9 mouse cellular contexts compared by ENCODE assay signal in the genomic region with DNA sequence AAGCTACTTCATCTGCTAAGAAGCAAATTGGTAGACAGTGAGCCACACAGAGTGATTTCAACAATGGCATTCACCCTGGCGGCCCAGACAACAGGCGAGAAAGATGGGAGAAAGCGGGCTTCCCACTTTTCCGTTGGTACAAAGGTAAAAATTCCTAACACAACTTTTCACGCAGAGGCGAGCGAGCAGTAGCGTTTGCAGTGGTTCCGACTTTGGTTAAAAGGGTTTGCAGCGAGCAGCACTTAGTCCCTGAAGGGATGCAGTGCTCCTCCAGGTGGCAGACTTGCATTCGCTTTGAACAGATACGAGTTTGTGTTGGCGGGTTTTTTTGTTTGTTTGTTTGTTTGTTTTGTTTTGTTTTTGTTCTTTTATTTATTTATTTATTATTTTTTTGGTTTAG.
A peak's percentile ranks its signal among the peaks of the same experiment; 100 is the strongest.
DNase-seq lines count a peak whose midpoint lies in the region; ATAC-seq and TF ChIP-seq lines count a peak whose summit lies in the region.
"Had no signal": no experiment of that assay in that cellular context is flagged by ENCODE, and none has a peak within 500 bp of the region (broad histone marks: within the 10 kb centered on the region; RNA-seq: fewer than 3 reads in every experiment).

No protein-coding gene starts in this region.

- no peaks in the 10 kb centered on the region for H3K36me3 ChIP-seq in heart, adult 2 months (ENCODE audit: control insufficient read depth, insufficient read depth, low read length)
- H3K36me3 ChIP-seq in heart, embryonic 12.5 days = no peaks in the 10 kb centered on the region
- no peaks in the 10 kb centered on the region for H3K36me3 ChIP-seq in kidney, embryonic 16.5 days (ENCODE audit: insufficient read depth, low read length)
- no peaks in the 10 kb centered on the region for H3K36me3 ChIP-seq in limb, embryonic 15.5 days

- H3K4me3 ChIP-seq in heart, adult 2 months = no peak overlapping the region
- no peak overlapping the region for H3K4me3 ChIP-seq in cortical plate, adult 2 months (ENCODE audit: insufficient read depth, low read length)
- peak overlapping the region; percentile 32 for H3K4me3 ChIP-seq in heart, embryonic 12.5 days
- peak overlapping the region; percentile 23 for H3K4me3 ChIP-seq in kidney, embryonic 16.5 days (ENCODE audit: low read length)
- peak overlapping the region; percentile 11 for H3K4me3 ChIP-seq in limb, embryonic 15.5 days
- H3K4me3 ChIP-seq: myocyte had no signal

- no peak for TF ChIP-seq POLR2A in heart, adult 2 months (IDR thresholded peaks at IDR 0.05; ENCODE audit: insufficient read depth, low read depth, low read length)
- no peak for TF ChIP-seq POLR2A in cortical plate, adult 2 months (IDR thresholded peaks at IDR 0.05; ENCODE audit: extremely low read depth, insufficient read depth, low read length)

- no peak for ATAC-seq in heart, embryonic 12.5 days (ENCODE audit: insufficient number of reproducible peaks, low FRiP score)
- ATAC-seq in kidney, embryonic 16.5 days (ENCODE audit: low FRiP score, low TSS enrichment) = peak; percentile 71; the same call in 1 of the 2 replicates
- no peak for ATAC-seq in limb, embryonic 15.5 days (ENCODE audit: insufficient number of reproducible peaks, low FRiP score, low TSS enrichment, low read depth)

- WGBS in heart, adult 2 months = 9% methylated on average over 13 of the region's 13 CpGs
- WGBS in heart, embryonic 12.5 days = 12% methylated on average over 13 of the region's 13 CpGs
- 27% methylated on average over 13 of the region's 13 CpGs for WGBS in kidney, embryonic 16.5 days
- WGBS in limb, embryonic 15.5 days = 24% methylated on average over 13 of the region's 13 CpGs

- TF ChIP-seq EP300 in heart, adult 2 months (IDR thresholded peaks at IDR 0.05; ENCODE audit: insufficient read depth, low read depth, low read length) = no peak

- peak; percentile 73 for TF ChIP-seq CTCF in heart, adult 2 months (IDR thresholded peaks at IDR 0.05)
- TF ChIP-seq CTCF in cortical plate, adult 2 months (IDR thresholded peaks at IDR 0.05; ENCODE audit: extremely low read depth, insufficient read depth, low read length) = peak; percentile 64

- H3K9me3 ChIP-seq in heart, embryonic 12.5 days (replicated peaks) = no peaks in the 10 kb centered on the region
- no peaks in the 10 kb centered on the region for H3K9me3 ChIP-seq in kidney, embryonic 16.5 days (ENCODE audit: low read length)
- H3K9me3 ChIP-seq in limb, embryonic 15.5 days = no peaks in the 10 kb centered on the region

- DNase-seq in heart, adult 2 months = peak; percentile 4 to 27
- DNase-seq in heart, postnatal 25 days (ENCODE audit: low spot score) = no peak
- peak; percentile 12 for DNase-seq in ovary, postnatal 14 days (ENCODE audit: low spot score)
- DNase-seq in thymus, postnatal 36 days = no peak

- no peaks in the 10 kb centered on the region for H3K4me1 ChIP-seq in heart, adult 2 months (ENCODE audit: control insufficient read depth, insufficient read depth, low read length)
- H3K4me1 ChIP-seq in cortical plate, adult 2 months (ENCODE audit: control insufficient read depth, insufficient read depth, low read length) = no peaks in the 10 kb centered on the region
- H3K4me1 ChIP-seq in heart, embryonic 12.5 days (replicated peaks) = peaks cover 11% of the 10 kb centered on the region; the same call in 1 of the 2 replicates
- 0 out of 2 replicates have a peak, but pooled peaks cover 3% of the 10 kb centered on the region for H3K4me1 ChIP-seq in kidney, embryonic 16.5 days (ENCODE audit: insufficient read depth, low read length)
- peaks cover 5% of the 10 kb centered on the region for H3K4me1 ChIP-seq in limb, embryonic 15.5 days

- H3K4me2 ChIP-seq in heart, embryonic 12.5 days = peak overlapping the region; percentile 65
- H3K4me2 ChIP-seq in kidney, embryonic 16.5 days (replicated peaks; ENCODE audit: low read depth, low read length) = peak overlapping the region; percentile 45
- peak overlapping the region; percentile 29 for H3K4me2 ChIP-seq in limb, embryonic 15.5 days

- no peaks in the 10 kb centered on the region for H3K27me3 ChIP-seq in heart, adult 2 months (ENCODE audit: control insufficient read depth, insufficient read depth, low read length)
- no peaks in the 10 kb centered on the region for H3K27me3 ChIP-seq in heart, embryonic 12.5 days (replicated peaks)
- no peaks in the 10 kb centered on the region for H3K27me3 ChIP-seq in kidney, embryonic 16.5 days (ENCODE audit: insufficient read depth, low read length)
- no peaks in the 10 kb centered on the region for H3K27me3 ChIP-seq in limb, embryonic 15.5 days

- H3K27ac ChIP-seq in heart, adult 2 months = no peak overlapping the region
- H3K27ac ChIP-seq in cortical plate, adult 2 months (ENCODE audit: insufficient read depth, low read length) = no peak overlapping the region
- H3K27ac ChIP-seq in heart, embryonic 12.5 days (ENCODE audit: poor library complexity, severe bottlenecking) = no peak overlapping the region
- no peak overlapping the region for H3K27ac ChIP-seq in kidney, embryonic 16.5 days (ENCODE audit: low read length)
- H3K27ac ChIP-seq in limb, embryonic 15.5 days = no peak overlapping the region

- H3K9ac ChIP-seq in heart, adult 2 months (ENCODE audit: low read depth, low read length) = no peak overlapping the region
- H3K9ac ChIP-seq in heart, embryonic 12.5 days = no peak overlapping the region; the same call in 1 of the 2 replicates
- H3K9ac ChIP-seq in kidney, embryonic 16.5 days (replicated peaks; ENCODE audit: low read length) = no peak overlapping the region
- no peak overlapping the region for H3K9ac ChIP-seq in limb, embryonic 15.5 days

- intact Hi-C loops in heart, adult 2 months (cut with DNase I) = loop anchor here (2.0 kb wide), 2 partner anchors 208 to 686 kb away; no protein-coding TSS in a partner anchor
- intact Hi-C loops in heart, postnatal 25 days (cut with DNase I) = loop anchor here (1.0 to 2.0 kb wide), 2 partner anchors 208 to 685 kb away; no protein-coding TSS in a partner anchor

- H3K79me2 ChIP-seq in heart, adult 2 months (replicated peaks; ENCODE audit: control insufficient read depth, insufficient read depth, low read length) = no peaks in the 10 kb centered on the region

Comparison
In these comparisons a context has a peak if more than half of its experiments do, and no peak if none do; other contexts are left out.
1. DNase-seq: peak in heart, adult 2 months (2 of 2) and ovary, postnatal 14 days (single experiment); none in heart, postnatal 25 days (single experiment) and thymus, postnatal 36 days (0 of 2).
2. H3K4me3 ChIP-seq: peak in heart, embryonic 12.5 days (single experiment), kidney, embryonic 16.5 days (single experiment) and limb, embryonic 15.5 days (single experiment); none in heart, adult 2 months (single experiment) and cortical plate, adult 2 months (single experiment).
3. Peak in every context shown above with its lines, with median percentiles within 50 percentile points of each other: H3K4me2 ChIP-seq.